Mouse (Mus musculus): ENCODE data around the gene Ccm2. TPM values are rescaled to one million over a fixed set of nuclear protein-coding genes. Genes with fewer than 3 reads are reported as not detected.
A peak's percentile ranks its signal among the peaks of the same experiment; 100 is the strongest.

Gene Ccm2
- polyA plus RNA-seq, 1 experiment from 2014 or later = 99.5 TPM

DNA sequence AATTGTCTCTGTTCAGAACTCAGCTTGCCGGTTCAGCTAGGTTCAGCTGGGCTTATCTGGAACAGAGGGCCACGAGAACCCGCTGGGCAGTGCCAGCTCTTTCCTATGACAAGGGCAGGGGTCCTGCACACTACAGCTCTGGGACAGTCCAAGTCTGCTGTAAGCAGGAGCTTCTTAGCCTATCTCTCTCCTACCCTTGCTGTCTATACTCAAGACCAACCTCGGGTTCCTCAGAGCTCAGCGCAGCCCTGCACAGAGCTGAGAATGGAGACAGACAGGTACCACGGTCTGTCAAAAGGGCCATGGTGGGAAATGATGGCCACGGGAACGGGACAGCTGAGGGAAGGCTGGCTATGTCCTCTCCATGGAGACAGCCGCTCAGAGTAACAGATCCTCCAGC, 56.5 kb downstream of the Ccm2 start:
- no peak for DNase-seq (ENCODE audit: extremely low spot score, low spot score)
- no peak overlapping the region for H3K27ac ChIP-seq
- 85% methylated on average over 9 of the region's 9 CpGs for WGBS
- no peaks in the 10 kb centered on the region for H3K9me3 ChIP-seq
- H3K27me3 ChIP-seq (ENCODE audit: poor library complexity, severe bottlenecking) = peaks cover 53% of the 10 kb centered on the region
- no peak overlapping the region; the same call in 1 of the 2 replicates for H3K4me3 ChIP-seq
- H3K36me3 ChIP-seq (replicated peaks) = peaks cover 4% of the 10 kb centered on the region
- peaks cover 63% of the 10 kb centered on the region for H3K4me1 ChIP-seq

DNA sequence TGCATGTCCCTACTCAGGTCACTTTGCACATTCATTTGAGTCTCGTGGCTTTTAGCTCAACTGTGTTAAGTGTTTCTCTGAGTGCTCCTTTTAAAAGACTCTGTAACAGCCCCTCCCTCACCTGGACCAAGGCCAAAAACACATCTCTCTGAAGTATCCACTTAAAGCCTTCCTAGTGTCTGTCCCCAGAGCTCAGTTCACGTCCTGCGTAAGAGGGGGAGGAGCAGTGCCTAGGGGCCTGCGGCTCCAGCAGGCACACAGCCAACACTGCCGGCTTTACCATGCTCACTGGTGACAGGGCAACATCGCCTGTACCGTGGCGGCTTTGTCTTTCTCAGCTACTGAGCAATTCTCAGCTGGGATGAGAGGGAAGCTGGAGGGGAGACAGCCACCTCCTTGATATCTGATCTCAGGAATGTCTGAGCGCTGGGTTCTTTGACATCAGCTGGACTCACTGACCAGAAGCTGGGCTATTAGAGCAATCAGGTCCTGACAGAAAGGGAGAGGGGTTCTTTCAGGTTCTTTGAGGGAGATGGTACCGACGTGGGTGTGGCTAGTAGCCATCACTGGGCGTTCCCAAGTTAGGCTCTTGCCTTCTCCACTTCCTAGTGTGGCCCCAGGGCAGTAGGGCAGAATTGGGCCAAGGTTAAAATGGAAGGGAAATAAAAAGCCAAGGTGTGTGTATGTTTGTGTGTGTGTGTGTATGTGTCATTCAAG, 57.4 kb downstream of the Ccm2 start:
- Histone ChIP-seq H3K4me1 (peaks cover 54% of the 10 kb centered on the region), H3K27me3 (ENCODE audit: poor library complexity, severe bottlenecking) (peaks cover 53% of the 10 kb centered on the region), H3K9me3 (no peaks in the 10 kb centered on the region), H3K36me3 (replicated peaks) (no peaks in the 10 kb centered on the region), H3K27ac (no peak overlapping the region), H3K4me3 (peak overlapping the region; percentile 55; the same call in 1 of the 2 replicates)
- 39% methylated on average over 12 of the region's 12 CpGs for WGBS
- DNase-seq (ENCODE audit: extremely low spot score, low spot score) = no peak

DNA sequence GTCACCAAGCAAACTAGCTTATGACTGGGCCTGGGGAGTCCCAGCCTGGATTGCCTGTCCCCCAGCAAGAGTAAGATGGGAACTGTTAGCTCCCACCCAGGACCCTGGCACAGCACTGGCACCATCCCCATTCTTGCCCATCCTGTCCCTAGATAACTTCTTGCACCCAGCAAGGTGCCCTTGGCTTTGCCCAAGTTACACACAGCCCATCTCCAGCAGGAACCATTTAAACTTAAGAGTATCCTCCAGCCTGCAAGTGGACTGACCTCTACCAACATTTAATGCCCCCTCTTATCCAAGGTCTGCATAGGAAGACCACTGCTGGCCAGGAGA, 57.9 kb downstream of the Ccm2 start:
- peak overlapping the region; percentile 55 for H3K4me3 ChIP-seq
- 0 out of 2 replicates have a peak overlapping the region, but pooled peaks have one; percentile 65 for H3K27ac ChIP-seq
- DNase-seq (ENCODE audit: extremely low spot score, low spot score) = no peak
- H3K4me1 ChIP-seq = peaks cover 49% of the 10 kb centered on the region
- no peaks in the 10 kb centered on the region for H3K36me3 ChIP-seq (replicated peaks)
- no peaks in the 10 kb centered on the region for H3K9me3 ChIP-seq
- peaks cover 53% of the 10 kb centered on the region for H3K27me3 ChIP-seq (ENCODE audit: poor library complexity, severe bottlenecking)

DNA sequence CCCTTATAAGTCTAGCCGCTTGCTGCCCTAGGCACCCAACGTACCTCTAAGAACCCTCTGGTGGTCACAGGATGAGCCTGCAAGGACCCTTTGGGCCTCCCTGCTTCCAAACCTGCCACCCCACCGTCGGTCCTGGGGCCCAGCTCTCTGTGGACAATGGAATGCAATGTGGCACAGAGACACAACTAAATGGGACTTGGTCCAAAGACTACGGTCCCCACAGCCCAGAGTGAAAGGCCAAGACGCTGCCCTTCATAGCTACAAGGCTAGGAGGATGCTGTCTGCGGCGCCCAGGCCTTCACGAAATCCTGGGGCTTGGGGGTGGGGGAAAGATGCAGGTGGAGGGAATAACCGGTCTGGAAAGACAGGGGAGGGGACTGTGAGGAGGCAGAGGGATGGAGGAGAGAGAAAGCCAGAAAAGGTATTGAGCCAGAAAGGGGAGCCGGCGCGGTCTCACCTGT, 58.4 kb downstream of the Ccm2 start:
- no peak for DNase-seq (ENCODE audit: extremely low spot score, low spot score)
- H3K4me3 ChIP-seq = peak overlapping the region; percentile 55
- 13% methylated on average over 13 of the region's 13 CpGs for WGBS
- H3K36me3 ChIP-seq (replicated peaks) = no peaks in the 10 kb centered on the region
- peak overlapping the region; percentile 65 for H3K27ac ChIP-seq
- no peaks in the 10 kb centered on the region for H3K9me3 ChIP-seq
- H3K4me1 ChIP-seq = peaks cover 44% of the 10 kb centered on the region
- peaks cover 53% of the 10 kb centered on the region for H3K27me3 ChIP-seq (ENCODE audit: poor library complexity, severe bottlenecking)

DNA sequence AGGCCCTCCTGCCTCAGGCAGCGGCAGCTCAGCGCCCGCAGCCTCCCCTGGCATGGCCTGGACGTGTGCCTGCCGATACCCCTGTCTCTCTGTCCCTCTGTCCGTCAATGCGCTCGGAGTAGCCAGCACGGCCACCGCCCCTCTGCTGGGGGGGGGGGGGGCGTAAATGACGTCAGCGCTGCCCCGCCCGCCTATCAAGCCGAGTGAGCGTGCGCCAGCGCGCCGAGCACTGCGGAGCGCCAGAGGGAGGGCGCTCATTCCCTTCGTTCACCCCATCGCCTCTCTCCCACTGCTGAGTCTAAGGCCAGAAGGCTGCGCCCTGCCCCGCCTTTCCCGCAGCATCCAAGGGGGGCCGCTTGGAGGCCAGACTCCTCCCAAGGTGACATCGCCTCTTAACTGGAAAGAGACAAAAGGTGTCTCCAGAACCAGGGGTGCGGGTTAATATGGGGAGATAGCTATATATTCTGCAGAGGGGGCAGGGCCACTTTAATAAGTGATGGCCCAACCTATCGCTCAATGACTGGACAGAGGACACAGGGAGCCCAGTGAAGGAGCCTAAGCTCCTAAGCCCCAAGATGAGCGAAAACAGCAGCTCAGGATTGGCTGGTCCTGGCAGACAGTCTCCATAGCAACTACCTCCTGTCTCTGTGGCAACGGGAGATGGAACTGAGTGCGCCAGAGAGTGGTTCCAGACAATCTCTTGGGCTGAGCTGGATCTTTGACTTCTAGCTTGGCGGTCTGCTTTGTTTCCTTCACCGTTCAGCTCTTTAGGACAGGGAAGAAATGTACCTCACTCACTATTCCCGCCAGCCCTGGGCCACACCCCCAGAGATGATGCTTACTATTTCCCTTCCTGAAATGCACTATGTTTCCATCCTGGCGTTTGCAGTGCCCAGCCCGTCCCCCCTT, 59.1 kb downstream of the Ccm2 start, which contains the start of gene Nacad:
Gene Nacad (minus strand): TSS at position 563 of the 909 bp plus-strand sequence.
- DNase-seq (ENCODE audit: extremely low spot score, low spot score) = peak; percentile 64
- Histone ChIP-seq H3K36me3 (replicated peaks) (peaks cover 6% of the 10 kb centered on the region), H3K27ac (peak within 1 kb of the TSS; percentile 65), H3K4me3 (peak within 1 kb of the TSS; percentile 55), H3K4me1 (peaks cover 38% of the 10 kb centered on the region), H3K27me3 (ENCODE audit: poor library complexity, severe bottlenecking) (peaks cover 53% of the 10 kb centered on the region), H3K9me3 (no peaks in the 10 kb centered on the region)
- WGBS = 6% methylated on average over 36 of the region's 41 CpGs

DNA sequence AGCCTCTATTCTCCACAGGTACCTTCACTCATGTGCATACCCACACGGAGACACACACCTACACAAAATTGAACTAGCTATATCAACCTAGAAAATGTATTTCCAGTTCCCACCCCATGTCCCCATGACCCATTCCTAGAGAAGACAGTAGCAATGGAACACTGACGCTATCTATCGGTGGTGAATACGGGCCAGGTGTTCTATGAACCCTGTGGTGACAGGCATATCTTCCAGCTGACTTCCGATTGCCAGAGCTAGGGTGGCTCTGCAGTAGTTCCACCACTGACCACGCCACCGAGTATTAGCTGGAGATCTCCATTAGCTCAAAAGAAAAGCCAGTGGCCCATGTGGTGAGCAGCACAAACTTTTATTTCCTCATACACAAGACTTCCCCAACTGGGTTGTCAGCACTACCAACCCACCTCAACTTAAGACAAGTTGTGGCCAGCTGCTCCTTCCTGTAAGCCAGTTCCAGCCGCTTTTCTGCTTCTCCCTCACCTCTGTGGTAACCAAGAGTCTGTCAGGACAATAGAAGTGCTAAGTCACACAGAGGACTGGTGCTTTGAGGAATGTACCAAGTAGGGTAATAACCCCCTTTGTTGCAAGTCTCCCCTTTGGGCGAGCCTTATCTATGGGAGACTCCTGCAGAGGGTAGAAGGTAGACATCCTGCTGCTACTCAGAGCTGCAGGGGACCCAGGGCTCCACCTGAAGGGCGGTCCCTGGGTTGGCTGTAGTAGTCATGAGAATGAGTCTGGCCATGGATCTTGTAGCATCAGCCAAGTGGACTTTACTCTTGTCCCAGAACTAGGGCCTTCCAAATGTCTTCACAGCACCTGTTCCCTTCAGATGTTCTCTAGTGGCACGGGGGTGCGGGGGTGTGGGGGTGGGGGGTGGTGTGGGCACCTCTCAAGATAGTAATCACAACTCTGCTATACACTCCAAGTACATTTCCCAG, 68.8 kb downstream of the Ccm2 start:
- H3K4me1 ChIP-seq = no peaks in the 10 kb centered on the region
- H3K4me3 ChIP-seq = no peak overlapping the region
- no peak overlapping the region for H3K27ac ChIP-seq
- H3K27me3 ChIP-seq (ENCODE audit: poor library complexity, severe bottlenecking) = no peaks in the 10 kb centered on the region
- H3K36me3 ChIP-seq (replicated peaks) = peaks cover 100% of the 10 kb centered on the region
- no peaks in the 10 kb centered on the region for H3K9me3 ChIP-seq
- 93% methylated on average over 12 of the region's 12 CpGs for WGBS
- no peak for DNase-seq (ENCODE audit: extremely low spot score, low spot score)

DNA sequence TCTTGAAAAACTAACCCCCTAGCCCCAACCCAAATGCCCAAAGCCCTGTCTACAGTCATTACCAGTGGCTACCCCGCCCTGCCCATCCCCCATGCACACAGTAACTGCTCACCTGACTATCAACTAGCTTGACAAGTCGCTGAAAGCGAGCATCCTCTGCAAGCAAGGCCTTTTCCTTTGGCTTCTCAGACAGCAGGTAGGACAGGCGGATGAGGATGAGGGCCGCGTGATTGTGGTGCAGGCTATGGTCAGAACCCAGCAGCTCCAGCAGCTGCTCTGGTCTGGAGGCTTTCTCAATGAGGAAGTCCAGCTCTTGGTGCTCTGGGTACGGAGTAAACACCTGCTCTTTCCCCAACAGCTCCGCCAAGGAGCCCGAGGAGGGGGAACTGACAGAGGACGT, 77.0 kb downstream of the Ccm2 start:
- Histone ChIP-seq H3K36me3 (replicated peaks) (peaks cover 62% of the 10 kb centered on the region), H3K9me3 (no peaks in the 10 kb centered on the region), H3K4me3 (peak overlapping the region; percentile 81; the same call in 1 of the 2 replicates), H3K4me1 (peaks cover 28% of the 10 kb centered on the region), H3K27ac (no peak overlapping the region), H3K27me3 (ENCODE audit: poor library complexity, severe bottlenecking) (no peaks in the 10 kb centered on the region)
- WGBS = 92% methylated on average over 10 of the region's 10 CpGs
- DNase-seq (ENCODE audit: extremely low spot score, low spot score) = no peak

DNA sequence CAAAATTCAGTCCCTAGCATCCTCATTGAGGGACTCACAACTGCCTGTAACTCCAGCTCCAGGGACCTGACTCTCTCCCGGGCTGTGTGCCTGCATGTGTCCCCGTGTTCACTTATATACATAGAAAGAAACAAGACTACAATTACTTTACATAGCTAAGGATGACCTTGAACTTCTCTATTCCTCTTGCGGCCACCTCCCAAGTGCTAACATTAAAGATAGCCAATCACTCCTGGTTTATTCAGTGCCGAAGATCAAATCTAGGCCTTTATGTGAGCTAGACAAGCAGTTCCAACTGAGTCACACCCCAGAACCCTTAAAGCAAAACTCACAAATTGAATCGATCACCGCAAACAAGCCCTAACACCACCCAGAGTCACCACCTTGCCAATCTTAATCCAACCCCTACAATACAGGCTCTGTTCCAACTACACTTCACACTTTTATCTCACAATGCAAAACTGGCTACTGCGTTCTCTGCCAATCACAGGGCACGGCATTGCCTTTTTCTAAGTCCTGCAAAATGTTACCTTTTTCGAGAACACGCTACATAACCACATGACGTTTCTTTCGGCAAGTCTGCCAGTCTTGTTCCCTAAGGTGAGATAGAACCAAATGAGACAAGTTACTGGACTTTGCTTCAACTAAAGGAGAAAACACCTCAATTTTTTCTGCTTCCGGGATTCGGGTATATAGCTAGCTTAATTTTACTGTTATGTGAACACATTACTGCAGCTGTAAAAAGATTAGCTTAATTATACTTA, 78.1 kb downstream of the Ccm2 start:
- no peak for DNase-seq (ENCODE audit: extremely low spot score, low spot score)
- 75% methylated on average over 14 of the region's 14 CpGs for WGBS

DNA sequence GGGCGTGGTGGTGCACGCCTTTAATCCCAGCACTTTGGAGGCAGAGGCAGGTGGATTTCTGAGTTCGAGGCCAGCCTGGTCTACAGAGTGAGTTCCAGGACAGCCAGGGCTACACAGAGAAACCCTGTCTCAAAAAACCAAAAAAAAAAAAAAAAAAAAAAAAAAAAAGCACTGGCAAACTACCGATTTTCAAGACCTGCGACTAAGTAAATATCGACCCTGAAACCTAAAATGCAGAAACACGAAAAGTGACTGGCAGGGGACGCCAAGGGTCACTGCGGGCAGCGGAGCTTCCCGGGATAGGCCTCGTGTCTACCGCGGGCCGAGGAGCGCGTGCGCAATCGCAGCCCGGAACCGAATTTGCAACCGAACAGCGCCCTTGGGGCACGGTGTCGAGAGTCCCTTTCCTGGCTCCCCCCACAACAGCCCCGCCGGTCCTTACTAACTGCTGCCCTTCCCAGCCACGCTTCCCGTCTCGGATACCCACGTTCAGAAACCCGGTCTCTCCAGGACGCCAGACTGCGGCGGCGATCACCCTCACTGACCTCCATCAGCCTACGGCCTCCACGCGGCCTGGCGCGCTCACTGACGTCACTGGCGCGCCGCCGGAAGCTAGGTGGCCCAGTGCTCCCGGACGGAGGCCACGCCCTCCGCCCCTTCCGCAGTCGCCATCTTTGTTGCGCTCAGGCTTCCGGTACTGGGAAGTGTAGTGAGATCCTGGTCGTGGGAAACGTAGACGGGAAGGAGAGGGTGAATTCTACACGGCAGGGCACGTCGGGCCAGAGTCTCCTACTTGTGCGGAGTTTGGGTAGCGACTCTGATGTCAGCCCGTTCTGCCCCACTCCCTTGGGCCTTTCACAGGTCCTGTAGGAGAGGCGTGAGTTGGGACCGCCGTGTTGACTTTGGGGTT, 79.0 kb downstream of the Ccm2 start, which contains the start of gene Tbrg4:
Gene Tbrg4 (minus strand): TSS at position 590 of the 910 bp plus-strand sequence.
- WGBS = under 1% methylated on average over 66 of the region's 66 CpGs
- H3K27ac ChIP-seq = peak within 1 kb of the TSS; percentile 95

More for the DNA sequence above, 78.1 kb downstream of the Ccm2 start:
- H3K4me3 ChIP-seq = peak overlapping the region; percentile 81
- peak overlapping the region; percentile 95 for H3K27ac ChIP-seq
- H3K9me3 ChIP-seq = no peaks in the 10 kb centered on the region
- H3K36me3 ChIP-seq (replicated peaks) = peaks cover 51% of the 10 kb centered on the region
- H3K4me1 ChIP-seq = peaks cover 28% of the 10 kb centered on the region
- no peaks in the 10 kb centered on the region for H3K27me3 ChIP-seq (ENCODE audit: poor library complexity, severe bottlenecking)

DNA sequence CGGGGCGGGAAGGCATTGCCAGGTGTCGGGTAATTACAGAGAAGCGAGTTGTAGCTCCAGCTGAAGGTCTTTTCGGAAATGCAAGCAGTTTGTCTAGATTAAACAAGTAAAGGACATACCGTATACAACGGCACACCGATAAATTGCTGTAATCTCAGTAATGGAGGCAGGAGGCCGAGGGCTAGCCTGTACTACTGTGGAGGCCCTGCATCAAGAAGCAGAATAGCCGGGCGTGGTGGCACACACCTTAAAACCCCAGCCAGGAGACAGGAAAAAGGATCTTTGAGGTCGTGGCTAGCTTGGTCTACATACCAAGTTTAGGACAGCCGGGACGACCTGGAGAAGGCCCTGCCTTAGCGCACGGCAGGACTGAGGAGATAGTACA, 79.7 kb downstream of the Ccm2 start:
- no peak for DNase-seq (ENCODE audit: extremely low spot score, low spot score)
- peaks cover 35% of the 10 kb centered on the region for H3K36me3 ChIP-seq (replicated peaks)
- H3K4me3 ChIP-seq = peak overlapping the region; percentile 81
- WGBS = 14% methylated on average over 16 of the region's 16 CpGs
- no peaks in the 10 kb centered on the region for H3K9me3 ChIP-seq
- peak overlapping the region; percentile 95 for H3K27ac ChIP-seq
- H3K27me3 ChIP-seq (ENCODE audit: poor library complexity, severe bottlenecking) = no peaks in the 10 kb centered on the region
- peaks cover 28% of the 10 kb centered on the region for H3K4me1 ChIP-seq

More for the DNA sequence above, 79.0 kb downstream of the Ccm2 start, which contains the start of gene Tbrg4:
- H3K36me3 ChIP-seq (replicated peaks) = peaks cover 42% of the 10 kb centered on the region
- DNase-seq (ENCODE audit: extremely low spot score, low spot score) = peak; percentile 92
- peak within 1 kb of the TSS; percentile 81 for H3K4me3 ChIP-seq
- H3K4me1 ChIP-seq = peaks cover 28% of the 10 kb centered on the region
- H3K27me3 ChIP-seq (ENCODE audit: poor library complexity, severe bottlenecking) = no peaks in the 10 kb centered on the region
- no peaks in the 10 kb centered on the region for H3K9me3 ChIP-seq

DNA sequence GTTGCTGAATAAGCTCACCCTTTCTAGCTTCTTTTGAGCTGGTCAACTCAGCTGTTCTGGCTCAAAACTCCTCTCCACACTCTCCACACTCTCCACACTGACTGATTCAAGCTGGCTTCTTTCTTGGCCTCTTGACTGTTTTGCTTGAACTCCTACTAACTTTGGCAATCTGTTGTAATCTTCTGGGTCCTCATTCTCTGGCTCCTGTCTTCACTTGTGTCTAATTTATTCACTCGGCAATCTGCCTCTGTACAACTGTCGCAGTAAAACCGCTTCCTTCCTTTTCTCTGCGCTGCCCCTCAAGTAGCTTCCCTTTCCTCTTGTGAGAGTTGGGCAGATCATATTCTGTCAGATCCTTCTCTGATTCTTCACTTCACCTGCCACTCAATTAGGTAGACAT, 81.0 kb downstream of the Ccm2 start:
- Histone ChIP-seq H3K9me3 (no peaks in the 10 kb centered on the region), H3K4me3 (no peak overlapping the region), H3K4me1 (peaks cover 28% of the 10 kb centered on the region), H3K27me3 (ENCODE audit: poor library complexity, severe bottlenecking) (no peaks in the 10 kb centered on the region), H3K27ac (no peak overlapping the region), H3K36me3 (replicated peaks) (peaks cover 22% of the 10 kb centered on the region)
- DNase-seq (ENCODE audit: extremely low spot score, low spot score) = no peak
- WGBS = 95% methylated on average over 4 of the region's 4 CpGs
